Mouse (Mus musculus) liver, adult 2 months (tissue): Measurements from ENCODE around the gene Atxn1.

Source experiments
- CTCF ChIP-seq: fragments of 200-500 bp; IDR thresholded peaks from 2 replicates; pipeline ENCODE4 v1.5.1; 2011; ENCODE audit warnings: low read depth, low read length, control low read depth
- POLR2A ChIP-seq: fragments of 200-500 bp; IDR thresholded peaks from 2 replicates; pipeline ENCODE4 v1.6.1; 2011; ENCODE audit warnings: low read length, control low read depth; ENCODE audit not compliant: insufficient read depth; ENCODE audit errors: extremely low read depth

- TF ChIP-seq CTCF (no peak), POLR2A (no peak)
These were observed 59.9 kb downstream of the Atxn1 start for GRCm38 (mm10) chr13:45904955-45905354.
